Mouse (Mus musculus): ENCODE data around the gene St6gal1. TPM values are rescaled to one million over a fixed set of nuclear protein-coding genes. Genes with fewer than 3 reads are reported as not detected.

The St6gal1 gene
- polyA plus RNA-seq, 1 experiment from 2014 or later, result 21.0 TPM

DNA sequence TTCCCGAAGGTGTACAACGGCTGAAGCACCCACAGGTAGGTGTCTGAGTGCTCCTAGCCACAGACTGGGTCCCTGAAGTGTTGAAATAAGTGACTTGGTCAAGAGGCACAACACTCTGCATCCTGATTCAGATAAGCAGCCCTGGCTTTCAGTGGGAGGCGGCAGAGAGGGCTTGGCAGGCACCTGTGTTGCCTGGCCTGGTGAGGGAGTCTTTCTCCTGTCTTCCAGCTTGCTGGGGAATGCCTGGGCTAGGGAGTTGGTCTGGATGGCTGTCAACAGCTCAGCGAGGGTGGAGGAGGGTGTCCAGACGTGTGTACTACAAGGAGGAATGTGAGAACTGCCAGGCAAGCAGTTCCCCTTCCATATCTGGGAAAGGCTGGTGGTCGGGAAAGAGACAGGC lies 15.0 kb downstream of the St6gal1 start:
- ATAC-seq (ENCODE audit: low read depth) (no peak), DNase-seq (ENCODE audit: low spot score) (no peak)
- H3K4me3 ChIP-seq (ENCODE audit: low read depth, low read length), result no peak overlapping the region
- peaks cover 27% of the 10 kb centered on the region for H3K4me1 ChIP-seq (ENCODE audit: control insufficient read depth, insufficient read depth, low read length)
- H3K36me3 ChIP-seq (ENCODE audit: control insufficient read depth, insufficient read depth, low read length), result no peaks in the 10 kb centered on the region
- H3K9ac ChIP-seq (ENCODE audit: low read depth, low read length), result no peak overlapping the region
- H3K27me3 ChIP-seq (replicated peaks; ENCODE audit: control insufficient read depth, insufficient read depth, low read length), result no peaks in the 10 kb centered on the region
- no peak overlapping the region for H3K4me2 ChIP-seq (ENCODE audit: low read depth, low read length)
- no peaks in the 10 kb centered on the region for H3K9me3 ChIP-seq (ENCODE audit: control insufficient read depth, low read length)
- H3K27ac ChIP-seq (replicated peaks; ENCODE audit: low read depth, low read length), result peak overlapping the region; percentile 30; the same call in 1 of the 2 replicates
- whole genome bisulfite sequencing, result 66% methylated on average over 6 of the region's 6 CpGs

DNA sequence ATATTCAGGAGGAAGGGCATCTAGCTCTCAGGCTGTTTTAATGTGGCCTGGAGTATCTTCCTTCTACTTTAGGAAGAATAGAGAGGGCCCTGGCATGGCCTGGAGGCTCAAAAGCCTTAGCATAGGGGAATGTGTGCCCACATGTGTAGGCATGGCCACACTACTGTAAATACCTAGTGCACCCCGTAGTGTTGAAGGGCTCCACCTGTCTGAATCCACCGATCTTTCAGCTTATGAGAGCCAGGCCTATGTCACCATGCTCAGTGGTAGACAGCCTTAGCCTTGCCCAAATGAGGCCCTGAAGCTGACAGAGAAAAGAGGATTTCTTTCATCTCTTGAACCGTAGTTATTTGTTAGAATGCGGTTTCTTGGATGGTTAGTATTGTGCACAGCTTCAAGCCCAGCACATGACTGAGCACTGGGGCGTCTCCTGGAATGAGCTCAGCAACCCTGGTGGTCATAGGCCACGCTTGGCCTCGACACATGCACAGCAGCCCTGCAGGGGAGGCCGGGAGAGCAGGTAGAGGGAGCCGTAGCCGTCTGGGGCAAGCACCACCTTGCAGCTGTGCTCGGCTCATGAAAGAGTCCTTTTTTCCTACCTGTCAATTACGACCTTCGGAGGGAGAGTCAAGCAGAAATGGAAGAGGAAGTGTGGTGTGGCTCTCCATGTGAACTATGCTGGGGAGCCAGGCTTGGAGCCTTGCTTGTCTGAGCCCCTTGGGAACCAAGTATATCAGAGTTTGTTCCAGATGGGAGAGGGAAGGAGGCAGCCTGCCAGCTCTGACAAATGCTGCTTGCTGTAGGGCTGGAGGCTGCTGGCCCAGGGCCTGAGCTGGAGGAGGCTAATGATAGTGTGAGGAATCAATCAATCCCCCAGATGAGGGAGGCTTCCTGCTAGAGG lies 15.8 kb downstream of the St6gal1 start:
- Histone ChIP-seq H3K4me3 (ENCODE audit: low read depth, low read length) (no peak overlapping the region), H3K27ac (replicated peaks; ENCODE audit: low read depth, low read length) (peak overlapping the region; percentile 30), H3K27me3 (replicated peaks; ENCODE audit: control insufficient read depth, insufficient read depth, low read length) (no peaks in the 10 kb centered on the region), H3K9me3 (ENCODE audit: control insufficient read depth, low read length) (no peaks in the 10 kb centered on the region), H3K4me1 (ENCODE audit: control insufficient read depth, insufficient read depth, low read length) (peaks cover 27% of the 10 kb centered on the region), H3K9ac (ENCODE audit: low read depth, low read length) (0 out of 2 replicates have a peak overlapping the region, but pooled peaks have one; percentile 23), H3K4me2 (ENCODE audit: low read depth, low read length) (0 out of 2 replicates have a peak overlapping the region, but pooled peaks have one; percentile 8), H3K36me3 (ENCODE audit: control insufficient read depth, insufficient read depth, low read length) (no peaks in the 10 kb centered on the region)
- peak; percentile 80 for ATAC-seq (ENCODE audit: low read depth)
- WGBS, result 31% methylated on average over 13 of the region's 13 CpGs
- DNase-seq (ENCODE audit: low spot score), result peak; percentile 92

DNA sequence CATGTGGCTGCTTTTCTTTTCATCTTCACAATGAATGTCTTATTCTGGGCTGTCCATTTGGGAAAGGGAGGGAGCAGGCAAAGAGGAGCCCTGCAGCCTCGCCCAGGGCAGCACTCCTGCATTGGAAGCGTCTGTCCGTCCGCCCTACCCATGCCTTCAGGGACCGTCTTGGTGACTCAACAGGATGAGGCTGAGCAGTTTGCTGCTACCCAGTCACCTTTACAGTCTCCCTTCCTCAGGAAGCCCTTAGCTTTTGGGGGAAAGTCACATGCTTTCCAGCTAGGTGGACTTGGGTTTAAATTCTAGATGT lies 16.4 kb downstream of the St6gal1 start:
- WGBS, result 30% methylated on average over 5 of the region's 5 CpGs
- no peaks in the 10 kb centered on the region for H3K36me3 ChIP-seq (ENCODE audit: control insufficient read depth, insufficient read depth, low read length)
- no peak for ATAC-seq (ENCODE audit: low read depth)
- 0 out of 2 replicates have a peak overlapping the region, but pooled peaks have one; percentile 8 for H3K4me2 ChIP-seq (ENCODE audit: low read depth, low read length)
- H3K9ac ChIP-seq (ENCODE audit: low read depth, low read length), result no peak overlapping the region
- H3K27ac ChIP-seq (replicated peaks; ENCODE audit: low read depth, low read length), result 0 out of 2 replicates have a peak overlapping the region, but pooled peaks have one; percentile 30
- peaks cover 27% of the 10 kb centered on the region for H3K4me1 ChIP-seq (ENCODE audit: control insufficient read depth, insufficient read depth, low read length)
- DNase-seq (ENCODE audit: low spot score), result no peak
- H3K4me3 ChIP-seq (ENCODE audit: low read depth, low read length), result no peak overlapping the region
- no peaks in the 10 kb centered on the region for H3K9me3 ChIP-seq (ENCODE audit: control insufficient read depth, low read length)
- H3K27me3 ChIP-seq (replicated peaks; ENCODE audit: control insufficient read depth, insufficient read depth, low read length), result no peaks in the 10 kb centered on the region

DNA sequence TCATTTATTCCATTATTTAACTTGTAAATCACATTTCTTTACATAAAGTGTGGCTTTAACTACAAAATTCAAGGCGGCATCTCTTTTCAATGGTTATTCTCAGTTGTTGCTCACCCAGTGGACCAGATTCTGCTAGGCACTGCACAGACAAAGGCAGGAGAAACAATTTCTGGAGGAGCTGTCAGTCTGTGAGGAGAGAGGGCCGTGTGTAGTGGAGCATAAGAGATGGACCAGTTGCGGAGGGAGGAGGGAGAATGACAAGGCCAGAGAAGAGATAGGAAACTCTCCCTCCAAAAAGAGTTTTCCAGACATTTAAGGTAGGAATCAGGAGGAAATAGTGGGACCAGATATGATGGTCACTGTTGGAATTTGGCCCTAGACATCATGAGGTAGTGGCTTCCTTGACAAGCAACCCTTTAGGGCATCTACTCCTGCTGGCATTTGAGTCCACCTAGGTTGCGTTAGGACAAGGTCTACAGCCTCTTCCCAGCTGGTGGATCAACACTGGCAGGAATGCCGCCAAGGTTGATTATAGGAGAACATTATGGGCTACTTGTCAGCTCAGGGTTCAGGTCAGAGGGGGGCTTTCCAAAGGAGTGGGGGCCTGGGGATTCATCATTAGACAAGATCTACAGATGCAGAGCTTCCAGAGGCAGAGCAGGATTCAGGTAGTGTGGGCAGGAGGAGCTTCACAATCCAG lies 19.3 kb downstream of the St6gal1 start:
- H3K4me1 ChIP-seq (ENCODE audit: control insufficient read depth, insufficient read depth, low read length), result peaks cover 18% of the 10 kb centered on the region
- no peak overlapping the region for H3K27ac ChIP-seq (replicated peaks; ENCODE audit: low read depth, low read length)
- WGBS, result 90% methylated on average over 5 of the region's 5 CpGs
- H3K4me2 ChIP-seq (ENCODE audit: low read depth, low read length), result no peak overlapping the region
- DNase-seq (ENCODE audit: low spot score) (no peak), ATAC-seq (ENCODE audit: low read depth) (no peak)
- no peaks in the 10 kb centered on the region for H3K36me3 ChIP-seq (ENCODE audit: control insufficient read depth, insufficient read depth, low read length)
- H3K9ac ChIP-seq (ENCODE audit: low read depth, low read length), result no peak overlapping the region
- H3K9me3 ChIP-seq (ENCODE audit: control insufficient read depth, low read length), result no peaks in the 10 kb centered on the region
- no peak overlapping the region for H3K4me3 ChIP-seq (ENCODE audit: low read depth, low read length)
- H3K27me3 ChIP-seq (replicated peaks; ENCODE audit: control insufficient read depth, insufficient read depth, low read length), result no peaks in the 10 kb centered on the region

DNA sequence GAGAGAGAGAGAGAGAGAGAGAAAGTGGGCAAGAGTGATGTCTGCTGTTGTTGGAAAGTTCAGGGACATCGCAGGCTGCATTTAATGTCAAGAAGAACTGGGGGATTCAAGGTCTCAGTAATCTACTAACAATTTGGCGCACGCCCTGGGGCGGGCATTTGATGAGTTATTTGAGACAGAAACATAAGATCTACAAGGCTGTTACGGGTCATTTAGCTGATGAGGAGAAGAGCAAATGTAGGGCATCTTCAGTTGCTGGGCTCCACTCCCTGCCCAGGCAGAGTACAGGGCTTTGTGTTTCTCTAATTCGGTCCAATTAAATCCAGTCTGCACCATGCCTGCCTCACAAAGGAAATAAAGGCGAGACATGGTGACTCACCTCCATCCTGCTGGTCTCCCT lies 19.9 kb downstream of the St6gal1 start:
- H3K27me3 ChIP-seq (replicated peaks; ENCODE audit: control insufficient read depth, insufficient read depth, low read length), result no peaks in the 10 kb centered on the region
- no peak overlapping the region for H3K4me3 ChIP-seq (ENCODE audit: low read depth, low read length)
- H3K9ac ChIP-seq (ENCODE audit: low read depth, low read length), result no peak overlapping the region
- H3K4me2 ChIP-seq (ENCODE audit: low read depth, low read length), result no peak overlapping the region
- WGBS, result 80% methylated on average over 7 of the region's 7 CpGs
- ATAC-seq (ENCODE audit: low read depth), result no peak
- no peak for DNase-seq (ENCODE audit: low spot score)
- H3K27ac ChIP-seq (replicated peaks; ENCODE audit: low read depth, low read length), result no peak overlapping the region
- no peaks in the 10 kb centered on the region for H3K9me3 ChIP-seq (ENCODE audit: control insufficient read depth, low read length)
- H3K36me3 ChIP-seq (ENCODE audit: control insufficient read depth, insufficient read depth, low read length), result no peaks in the 10 kb centered on the region
- H3K4me1 ChIP-seq (ENCODE audit: control insufficient read depth, insufficient read depth, low read length), result peaks cover 16% of the 10 kb centered on the region

DNA sequence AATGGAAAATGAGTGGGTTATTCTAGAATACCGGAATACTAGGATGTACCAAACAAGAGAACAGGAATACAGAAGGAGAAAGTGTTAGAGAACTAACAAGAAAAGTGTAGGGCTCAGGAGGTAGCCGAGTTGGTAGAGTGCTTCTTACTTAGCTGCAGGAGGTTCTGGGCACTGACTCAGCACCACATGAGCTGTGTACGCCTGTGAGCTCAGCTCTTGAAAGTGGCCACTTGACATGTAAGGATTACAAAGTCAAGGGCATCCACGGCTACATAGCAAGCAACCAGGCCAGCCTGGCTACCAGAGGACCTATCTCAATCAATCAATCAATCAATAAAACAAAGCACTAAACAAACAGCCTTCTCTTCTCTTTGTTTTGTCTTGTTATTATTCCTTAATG lies 24.7 kb downstream of the St6gal1 start:
- H3K4me3 ChIP-seq (ENCODE audit: low read depth, low read length), result no peak overlapping the region
- no peak overlapping the region for H3K27ac ChIP-seq (replicated peaks; ENCODE audit: low read depth, low read length)
- DNase-seq (ENCODE audit: low spot score) (no peak), ATAC-seq (ENCODE audit: low read depth) (no peak)
- H3K9me3 ChIP-seq (ENCODE audit: control insufficient read depth, low read length), result no peaks in the 10 kb centered on the region
- no peaks in the 10 kb centered on the region for H3K27me3 ChIP-seq (replicated peaks; ENCODE audit: control insufficient read depth, insufficient read depth, low read length)
- no peaks in the 10 kb centered on the region for H3K36me3 ChIP-seq (ENCODE audit: control insufficient read depth, insufficient read depth, low read length)
- no peak overlapping the region for H3K4me2 ChIP-seq (ENCODE audit: low read depth, low read length)
- no peak overlapping the region for H3K9ac ChIP-seq (ENCODE audit: low read depth, low read length)
- 70% methylated on average over 4 of the region's 4 CpGs for WGBS
- H3K4me1 ChIP-seq (ENCODE audit: control insufficient read depth, insufficient read depth, low read length), result peaks cover 25% of the 10 kb centered on the region

DNA sequence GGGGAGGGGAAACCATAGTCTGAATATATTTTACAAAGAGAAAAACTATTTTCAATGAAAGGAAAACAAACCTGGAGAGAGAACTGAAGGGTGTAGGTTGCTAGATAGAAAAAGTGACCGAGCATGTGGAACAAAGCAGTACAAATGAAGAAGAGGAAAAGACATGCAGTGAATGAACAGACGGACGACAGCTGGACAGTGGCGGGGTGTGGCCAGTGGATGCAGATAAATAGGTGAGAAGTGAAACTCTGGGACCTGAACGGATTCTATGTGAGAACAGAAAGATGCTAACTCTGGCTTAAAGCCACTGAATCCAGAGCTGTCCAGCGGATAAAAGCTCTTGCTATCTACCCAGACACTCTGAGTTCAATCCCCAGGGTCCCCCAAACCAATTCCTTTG lies 25.2 kb downstream of the St6gal1 start:
- DNase-seq (ENCODE audit: low spot score) (no peak), ATAC-seq (ENCODE audit: low read depth) (no peak)
- Histone ChIP-seq H3K4me1 (ENCODE audit: control insufficient read depth, insufficient read depth, low read length) (peaks cover 28% of the 10 kb centered on the region), H3K27ac (replicated peaks; ENCODE audit: low read depth, low read length) (no peak overlapping the region), H3K9me3 (ENCODE audit: control insufficient read depth, low read length) (no peaks in the 10 kb centered on the region), H3K9ac (ENCODE audit: low read depth, low read length) (no peak overlapping the region), H3K4me3 (ENCODE audit: low read depth, low read length) (no peak overlapping the region), H3K36me3 (ENCODE audit: control insufficient read depth, insufficient read depth, low read length) (no peaks in the 10 kb centered on the region), H3K27me3 (replicated peaks; ENCODE audit: control insufficient read depth, insufficient read depth, low read length) (no peaks in the 10 kb centered on the region), H3K4me2 (ENCODE audit: low read depth, low read length) (no peak overlapping the region)
- WGBS, result 71% methylated on average over 6 of the region's 6 CpGs

DNA sequence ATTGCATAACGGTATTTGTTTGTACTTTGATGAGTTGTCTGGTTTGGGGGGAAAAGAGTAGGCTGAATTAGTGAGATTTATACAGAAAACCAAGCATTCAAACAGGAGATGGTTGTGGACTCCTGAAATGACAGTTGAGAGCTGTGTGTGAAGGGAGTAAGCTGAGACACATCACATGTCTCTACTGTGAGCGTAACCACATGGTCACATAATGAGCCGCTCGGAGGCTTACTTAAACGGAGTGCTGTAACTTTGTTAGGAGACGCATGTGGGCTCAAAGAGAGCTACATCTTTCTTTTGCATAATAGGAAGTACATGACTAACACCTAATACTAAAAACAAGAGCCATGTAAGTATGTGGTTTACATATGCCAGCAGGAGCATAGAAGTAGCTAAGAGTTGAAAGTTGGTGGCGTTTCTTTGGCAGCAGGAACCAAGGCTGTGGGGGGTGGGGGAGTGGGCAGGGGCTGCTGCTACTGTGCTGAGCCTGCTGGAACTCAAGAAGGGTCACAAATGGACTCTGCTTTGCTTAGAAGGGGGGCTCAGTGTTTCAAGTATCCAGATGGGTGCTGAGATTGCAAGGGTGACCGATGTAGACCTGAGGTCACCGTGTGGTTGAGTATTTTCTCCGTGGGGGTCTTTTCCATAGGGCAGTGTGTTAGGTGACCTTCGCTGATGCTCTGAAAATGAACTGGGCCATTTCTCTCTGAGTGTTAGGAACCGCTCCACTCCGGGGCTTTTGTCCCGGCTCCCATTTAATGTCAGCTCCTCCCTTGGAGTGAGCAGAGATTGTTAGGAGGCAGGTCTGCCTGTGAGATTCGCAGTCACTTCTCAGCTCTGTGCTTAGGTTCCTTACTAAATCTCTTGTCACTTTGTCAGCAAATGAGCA lies 26.3 kb downstream of the St6gal1 start:
- H3K9me3 ChIP-seq (ENCODE audit: control insufficient read depth, low read length), result no peaks in the 10 kb centered on the region
- no peaks in the 10 kb centered on the region for H3K36me3 ChIP-seq (ENCODE audit: control insufficient read depth, insufficient read depth, low read length)
- H3K4me2 ChIP-seq (ENCODE audit: low read depth, low read length), result 0 out of 2 replicates have a peak overlapping the region, but pooled peaks have one; percentile 13
- peak; percentile 83 for DNase-seq (ENCODE audit: low spot score)
- H3K4me3 ChIP-seq (ENCODE audit: low read depth, low read length), result no peak overlapping the region
- 35% methylated on average over 15 of the region's 15 CpGs for WGBS
- H3K27me3 ChIP-seq (replicated peaks; ENCODE audit: control insufficient read depth, insufficient read depth, low read length), result no peaks in the 10 kb centered on the region
- H3K27ac ChIP-seq (replicated peaks; ENCODE audit: low read depth, low read length), result peak overlapping the region; percentile 7; the same call in 1 of the 2 replicates
- no peak overlapping the region for H3K9ac ChIP-seq (ENCODE audit: low read depth, low read length)
- peak; percentile 68 for ATAC-seq (ENCODE audit: low read depth)
- H3K4me1 ChIP-seq (ENCODE audit: control insufficient read depth, insufficient read depth, low read length), result peaks cover 31% of the 10 kb centered on the region
